Mouse (Mus musculus) fibroblast of lung, adult 2 months (primary cell): ENCODE results near the gene Map3k4.
A peak's percentile ranks its signal among the peaks of the same experiment; 100 is the strongest.
"Not testable (repeated sequence)": the region's sequence is repeated elsewhere in the genome, so short reads cannot be mapped to it uniquely, and the experiment has no call there.

ENCODE experiments used
- DNase-seq: peaks from one replicate; pipeline ENCODE4 v3.0.0-alpha.2; 2011; ENCODE audit warnings: low read depth

Map3k4 gene

GRCm38 (mm10) chr17:12307251-12308135 lies 11.1 kb downstream of the Map3k4 start:
- no peak for DNase-seq

GRCm38 (mm10) chr17:12304658-12305057 lies 13.9 kb downstream of the Map3k4 start:
- no peak for DNase-seq

- peak; percentile 29 for DNase-seq
These were observed 17.5 kb downstream of the Map3k4 start for GRCm38 (mm10) chr17:12300896-12301706.

DNA sequence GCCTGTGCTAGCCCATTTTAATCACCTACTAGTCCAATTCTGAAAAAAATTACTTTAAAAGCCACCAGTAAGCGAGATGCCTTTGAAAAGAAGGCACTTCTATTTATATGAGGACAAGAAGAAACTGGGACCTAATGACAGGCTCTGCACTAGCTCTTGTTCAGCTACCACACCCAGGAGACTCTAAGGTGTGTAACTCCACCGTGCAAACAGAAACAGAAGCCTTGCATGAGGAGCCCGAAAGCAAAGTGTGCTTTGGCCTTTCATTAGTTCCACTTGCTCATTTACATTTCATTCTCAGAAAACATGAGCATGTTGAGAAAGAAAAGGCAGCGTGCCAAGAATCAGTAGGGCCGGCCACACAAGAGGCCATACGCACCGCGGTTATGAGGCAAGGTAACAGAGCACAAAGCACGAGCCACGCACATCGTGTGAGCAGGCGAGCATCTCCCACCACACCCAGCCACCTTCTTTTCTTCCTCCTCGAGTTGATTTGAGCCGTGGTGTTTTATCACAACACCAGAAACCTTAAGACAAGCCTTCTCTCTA lies 18.4 kb downstream of the Map3k4 start:
- no peak for DNase-seq

GRCm38 (mm10) chr17:12299371-12299770 lies 19.2 kb downstream of the Map3k4 start:
- DNase-seq: no peak

GRCm38 (mm10) chr17:12297978-12298377 lies 20.6 kb downstream of the Map3k4 start:
- no peak for DNase-seq

DNA sequence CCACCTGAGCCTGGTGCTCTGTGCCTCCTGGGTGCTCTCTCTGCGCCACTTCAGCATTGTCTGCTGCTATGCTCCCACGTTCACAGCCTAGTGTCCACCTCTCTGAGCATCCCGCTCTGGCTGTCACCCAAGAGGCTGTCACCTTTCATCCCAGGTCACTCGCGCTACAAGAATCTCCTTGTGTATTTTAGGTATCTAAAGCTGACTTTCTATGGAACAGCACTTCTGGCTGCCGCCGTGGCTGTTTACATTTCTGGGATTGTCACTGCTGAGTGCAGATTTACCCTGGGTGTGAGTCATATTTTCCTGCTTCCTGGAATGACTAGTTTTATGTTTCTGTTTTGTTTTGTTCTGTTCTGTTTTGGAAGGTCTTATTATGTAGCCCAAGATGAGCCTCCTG lies 21.3 kb downstream of the Map3k4 start:
- no peak for DNase-seq

DNA sequence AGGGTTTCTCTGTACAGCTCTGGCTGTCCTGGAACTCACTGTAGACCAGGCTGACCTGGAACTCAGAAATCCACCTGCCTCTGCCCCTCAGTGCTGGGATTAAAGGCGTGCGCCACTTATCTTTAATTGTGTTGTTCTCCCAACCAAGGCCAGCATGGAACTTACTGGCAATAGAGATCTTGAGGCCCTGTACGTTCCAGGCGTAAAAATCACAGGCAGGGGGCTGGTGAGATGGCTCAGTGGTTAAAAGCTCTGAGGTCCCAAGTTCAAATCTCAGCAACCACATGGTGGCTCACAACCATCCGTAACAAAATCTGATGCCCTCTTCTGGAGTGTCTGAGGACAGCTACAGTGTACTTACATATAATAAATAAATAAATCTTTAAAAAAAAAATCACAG lies 22.7 kb downstream of the Map3k4 start:
- DNase-seq: not testable (repeated sequence)

DNA sequence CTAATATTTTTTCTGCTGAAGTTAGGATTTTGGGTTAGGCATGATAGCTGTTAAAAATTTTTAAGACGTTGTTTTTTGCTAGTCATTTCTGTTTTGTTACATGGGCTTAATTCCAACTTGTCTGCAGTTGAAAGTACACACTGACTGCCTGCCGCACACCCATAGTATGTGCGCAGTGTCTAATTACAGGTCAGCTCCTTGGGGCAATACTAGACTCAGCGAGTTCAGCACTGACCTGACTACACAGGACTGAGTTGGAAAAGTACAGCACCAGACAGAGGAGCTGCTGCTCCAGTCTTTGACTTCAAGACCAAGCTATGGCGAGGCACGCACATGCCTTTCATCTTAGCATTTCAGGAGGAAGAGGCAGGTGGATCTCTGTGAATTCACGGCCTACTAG lies 24.2 kb downstream of the Map3k4 start:
- no peak for DNase-seq

DNA sequence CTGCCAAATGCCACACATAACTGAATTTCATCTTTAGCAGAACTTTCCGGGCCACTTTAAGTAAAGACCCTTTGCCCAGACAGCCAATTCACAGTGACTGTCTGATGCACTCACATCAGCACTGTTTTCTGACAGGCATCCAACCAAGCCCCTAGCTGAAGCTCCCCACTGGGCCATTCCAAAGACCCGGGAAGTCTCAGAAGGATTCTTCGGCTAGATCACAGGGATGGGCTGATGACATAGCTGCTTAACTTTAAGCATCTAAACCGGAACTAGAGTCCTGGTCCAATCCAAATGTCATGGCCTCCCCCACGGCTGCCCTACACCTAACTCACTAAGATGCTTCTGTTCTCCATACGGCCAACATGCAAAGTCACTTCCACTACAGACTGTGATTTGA lies 25.0 kb downstream of the Map3k4 start:
- no peak for DNase-seq

GRCm38 (mm10) chr17:12292877-12293276 lies 25.7 kb downstream of the Map3k4 start:
- peak; percentile 72 for DNase-seq

DNA sequence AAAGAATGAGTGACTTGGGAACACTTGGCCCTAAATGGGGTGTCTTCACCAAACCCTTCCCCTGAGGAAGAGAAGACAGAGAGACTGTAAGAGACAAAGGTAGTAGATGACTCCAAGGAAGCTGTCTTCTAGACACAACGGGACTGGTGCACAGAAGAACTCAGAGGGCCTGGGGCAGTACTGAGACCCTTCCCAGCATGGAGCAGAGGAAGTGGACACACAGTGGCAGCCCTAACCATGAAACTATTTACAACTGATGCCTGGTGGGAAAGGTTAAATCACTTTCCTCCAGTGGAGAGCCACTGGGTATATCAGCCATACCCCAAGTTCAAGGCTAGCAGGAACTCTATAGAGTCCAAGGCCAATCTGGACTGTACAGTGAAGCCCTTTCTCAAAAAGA lies 26.2 kb downstream of the Map3k4 start:
- DNase-seq: no peak

GRCm38 (mm10) chr17:12291151-12291550 lies 27.4 kb downstream of the Map3k4 start:
- no peak for DNase-seq

GRCm38 (mm10) chr17:12290735-12291134 lies 27.9 kb downstream of the Map3k4 start:
- peak; percentile 95 for DNase-seq

- DNase-seq: not testable (repeated sequence)
These were observed 28.8 kb downstream of the Map3k4 start for GRCm38 (mm10) chr17:12289836-12290235.

GRCm38 (mm10) chr17:12288871-12289270 lies 29.7 kb downstream of the Map3k4 start:
- no peak for DNase-seq

GRCm38 (mm10) chr17:12279810-12280209 lies 38.8 kb downstream of the Map3k4 start:
- no peak for DNase-seq

DNA sequence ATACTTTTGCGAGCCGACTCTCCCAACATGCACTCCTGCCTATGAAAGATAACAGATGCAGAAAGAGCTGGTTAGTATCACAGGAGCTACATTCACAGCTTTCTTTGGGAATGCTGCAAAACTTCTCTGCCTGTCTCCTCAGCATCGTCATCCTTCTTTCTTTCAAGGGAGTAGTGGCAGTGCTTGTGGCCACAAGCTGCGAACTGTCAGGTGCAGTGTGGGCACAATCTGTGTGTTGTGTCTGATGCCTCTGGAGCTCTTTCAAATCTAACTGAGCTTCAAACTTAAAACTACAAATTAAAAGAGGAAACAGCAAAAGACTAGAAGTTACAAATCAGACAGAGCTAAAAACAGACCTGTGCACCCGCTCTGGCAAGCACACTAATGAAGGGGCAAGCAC lies 40.5 kb downstream of the Map3k4 start:
- DNase-seq: no peak

GRCm38 (mm10) chr17:12277297-12277696 lies 41.3 kb downstream of the Map3k4 start:
- no peak for DNase-seq

DNA sequence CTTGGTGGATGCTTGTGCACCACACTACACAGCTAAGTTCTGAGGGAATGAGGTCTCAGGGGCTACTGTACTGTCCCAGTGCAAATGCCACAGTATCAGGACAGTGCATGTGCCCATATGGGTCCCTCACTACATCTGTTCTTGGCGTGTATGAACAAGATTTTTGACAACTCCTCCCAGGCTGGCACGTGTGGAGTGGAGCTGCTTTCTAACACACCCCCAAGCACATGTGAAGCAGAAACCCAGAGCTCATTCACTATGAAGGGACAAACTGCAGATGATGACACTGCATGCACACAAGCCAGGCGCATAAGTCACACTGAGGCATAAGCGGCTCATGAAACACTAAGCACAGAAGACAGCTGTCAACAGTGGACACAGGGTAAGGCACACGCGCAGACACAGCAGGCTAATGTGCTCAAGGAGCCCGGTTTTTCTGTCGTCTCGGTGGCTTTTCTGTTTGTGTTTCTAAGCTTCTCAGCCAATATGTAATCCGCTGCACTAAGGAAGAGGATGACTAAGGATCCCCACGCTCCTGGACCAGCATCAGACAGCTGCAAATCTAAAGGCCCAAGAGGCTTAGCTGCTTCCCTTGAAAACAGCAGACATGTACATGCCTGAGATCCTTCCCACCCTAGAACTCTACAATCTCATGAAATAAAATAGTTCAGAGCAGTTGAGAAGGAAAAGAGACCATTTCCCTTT lies 41.9 kb downstream of the Map3k4 start:
- no peak for DNase-seq

DNA sequence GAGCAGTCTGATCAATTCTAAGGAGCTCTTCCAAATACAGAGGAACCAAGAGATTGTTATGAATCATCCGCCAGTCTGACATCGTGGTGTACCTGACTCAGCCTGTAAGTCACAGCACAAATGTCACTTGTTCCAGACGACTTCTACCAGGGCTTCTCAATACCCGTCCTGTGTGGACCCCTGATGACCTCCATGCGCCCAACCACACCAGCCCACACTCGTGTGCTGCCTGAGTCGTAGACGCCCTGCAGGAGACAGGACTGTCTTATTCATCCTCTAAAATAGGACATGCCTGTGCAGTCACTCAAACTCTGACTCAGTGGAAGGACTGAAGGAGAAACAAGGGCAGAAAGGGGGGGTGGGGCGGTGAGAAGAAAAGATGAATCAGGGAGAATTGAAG lies 42.8 kb downstream of the Map3k4 start:
- no peak for DNase-seq

DNA sequence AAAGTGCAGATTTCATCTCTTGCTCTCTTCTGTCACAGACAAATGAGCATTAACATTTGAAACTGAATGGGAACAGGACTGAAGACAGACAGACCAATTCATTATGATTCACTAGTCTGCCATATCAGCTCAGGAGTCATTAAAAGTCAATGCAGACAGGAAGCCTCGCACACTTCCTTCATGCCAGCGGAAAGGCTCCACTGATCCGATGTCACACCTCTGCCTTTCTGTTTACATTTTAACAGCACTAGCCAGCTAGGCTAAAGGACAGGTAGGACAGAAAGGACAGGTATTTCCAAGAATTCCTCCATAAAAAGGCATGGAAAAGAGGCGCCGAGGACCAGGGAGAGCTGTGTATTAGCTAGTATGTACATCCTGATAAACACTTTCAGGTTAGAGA lies 45.6 kb downstream of the Map3k4 start:
- no peak for DNase-seq
